Mouse (Mus musculus): ENCODE measurements around the gene Hspa4l. TPM values are rescaled to one million over a fixed set of nuclear protein-coding genes. Genes with fewer than 3 reads are reported as not detected.

The Hspa4l gene
- 38.1 TPM for total RNA-seq (2023)

GRCm38 (mm10) chr3:40744024-40744835 lies at the start of gene Hspa4l:
Gene Hspa4l (plus strand): TSS chr3:40744495.

GRCm38 (mm10) chr3:40708655-40709054 lies 35.6 kb upstream of the Hspa4l start, which contains the start of gene Slc25a31:
Gene Slc25a31 (plus strand): TSS chr3:40708855.

GRCm38 (mm10) chr3:40799530-40800372 lies 55.5 kb downstream of the Hspa4l start, which contains the start of gene Plk4:
Gene Plk4 (plus strand): TSS chr3:40800019.

Other genes starting within 250 kb of the Hspa4l start
- 1.1 TPM for gene Intu, start 213.2 kb upstream of the Hspa4l start, total RNA-seq (2023)
- not detected for gene Slc25a31, start 35.6 kb upstream of the Hspa4l start, total RNA-seq (2023)
- 21.1 TPM for gene Plk4, start 55.5 kb downstream of the Hspa4l start, total RNA-seq (2023)
- gene Mfsd8, start 102.4 kb downstream of the Hspa4l start, total RNA-seq (2023) = 13.9 TPM
- gene Abhd18, start 102.5 kb downstream of the Hspa4l start, total RNA-seq (2023) = 15.0 TPM
- not detected for gene 1700034I23Rik, start 158.0 kb downstream of the Hspa4l start, total RNA-seq (2023)
- 21.3 TPM for gene Larp1b, start 205.3 kb downstream of the Hspa4l start, total RNA-seq (2023)